Mouse (Mus musculus): ENCODE data around the gene Yod1. TPM values are rescaled to one million over a fixed set of nuclear protein-coding genes. Genes with fewer than 3 reads are reported as not detected.
A peak's percentile ranks its signal among the peaks of the same experiment; 100 is the strongest.

Yod1 gene
- 11.5 and 16.6 TPM in 2 replicates for polyA plus RNA-seq (2016; fragmentation: Nextera tagmentation; extraction: Ambion mirVana)

DNA sequence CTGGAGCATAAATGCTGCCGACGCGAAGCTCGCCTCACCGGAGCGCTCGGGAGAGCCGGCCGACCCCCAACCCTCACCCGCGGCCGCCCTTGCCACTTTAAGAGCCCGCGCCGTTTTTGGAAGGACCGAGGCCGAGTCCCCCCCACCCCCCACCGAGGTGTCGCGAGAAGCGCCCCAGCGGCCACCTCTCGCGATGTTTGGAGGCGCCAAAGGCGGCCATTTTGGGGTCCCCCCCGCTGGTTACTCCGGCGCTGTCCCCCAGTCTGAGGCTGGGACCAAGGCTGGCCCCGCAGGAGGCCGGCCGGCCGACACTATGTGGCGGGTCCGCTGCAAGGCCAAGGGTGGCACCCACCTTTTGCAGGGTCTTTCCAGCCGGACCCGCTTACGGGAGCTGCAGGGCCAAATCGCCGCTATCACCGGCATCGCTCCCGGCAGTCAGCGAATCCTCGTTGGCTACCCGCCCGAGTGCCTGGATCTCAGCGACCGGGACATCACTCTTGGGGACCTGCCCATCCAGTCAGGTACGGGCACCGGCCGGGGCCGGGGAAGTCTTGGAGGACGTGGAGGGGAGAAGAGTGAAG lies at the start of gene Yod1:
TSS of gene Yod1 (plus strand) at position 37 of the 581 bp plus-strand sequence.
- Histone ChIP-seq H3K4me3 (peak within 1 kb of the TSS; percentile 82), H3K9me3 (replicated peaks) (no peaks in the 10 kb centered on the region), H3K36me3 (peaks cover 18% of the 10 kb centered on the region), H3K27me3 (ENCODE audit: low read depth, poor library complexity, severe bottlenecking) (peaks cover 24% of the 10 kb centered on the region), H3K4me1 (peaks cover 27% of the 10 kb centered on the region), H3K27ac (replicated peaks) (peak within 1 kb of the TSS; percentile 94)
- WGBS: under 1% methylated on average over 54 of the region's 54 CpGs
- peak; percentile 90 for DNase-seq (ENCODE audit: low spot score)

- H3K36me3 ChIP-seq: no peaks in the 10 kb centered on the region
- H3K27ac ChIP-seq (replicated peaks): no peak overlapping the region
- H3K4me1 ChIP-seq: no peaks in the 10 kb centered on the region
- no peak overlapping the region for H3K4me3 ChIP-seq
- DNase-seq (ENCODE audit: low spot score): no peak
- no peaks in the 10 kb centered on the region for H3K9me3 ChIP-seq (replicated peaks)
- 83% methylated on average over 2 of the region's 2 CpGs for WGBS
- no peaks in the 10 kb centered on the region for H3K27me3 ChIP-seq (ENCODE audit: low read depth, poor library complexity, severe bottlenecking)
Observed at GRCm38 (mm10) chr1:130678551-130678950, 38.6 kb upstream of the Yod1 start.

DNA sequence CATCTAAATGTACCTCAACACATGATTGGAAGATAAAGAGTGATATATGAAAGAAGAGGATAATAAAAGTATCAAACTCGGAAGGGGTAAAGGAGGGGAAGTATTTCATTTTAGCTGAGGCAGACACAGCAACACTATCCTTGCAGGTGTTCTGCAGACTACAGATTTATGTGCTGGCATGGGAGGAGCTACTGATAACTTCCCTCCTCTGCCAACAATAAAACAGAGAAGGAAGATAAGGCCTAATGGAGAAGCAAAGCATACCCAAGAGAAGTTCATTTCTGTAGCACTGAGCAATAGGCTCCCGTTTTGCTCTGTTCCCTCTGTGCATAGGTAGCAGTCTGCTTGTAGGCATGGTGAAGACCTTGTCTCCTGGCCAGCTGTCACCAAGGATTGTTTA lies 36.1 kb upstream of the Yod1 start:
- Histone ChIP-seq H3K36me3 (no peaks in the 10 kb centered on the region), H3K27me3 (ENCODE audit: low read depth, poor library complexity, severe bottlenecking) (no peaks in the 10 kb centered on the region), H3K4me3 (no peak overlapping the region), H3K9me3 (replicated peaks) (no peaks in the 10 kb centered on the region), H3K4me1 (no peaks in the 10 kb centered on the region), H3K27ac (replicated peaks) (no peak overlapping the region)
- DNase-seq (ENCODE audit: low spot score): no peak
- WGBS: 85% methylated on average over 2 of the region's 2 CpGs

DNA sequence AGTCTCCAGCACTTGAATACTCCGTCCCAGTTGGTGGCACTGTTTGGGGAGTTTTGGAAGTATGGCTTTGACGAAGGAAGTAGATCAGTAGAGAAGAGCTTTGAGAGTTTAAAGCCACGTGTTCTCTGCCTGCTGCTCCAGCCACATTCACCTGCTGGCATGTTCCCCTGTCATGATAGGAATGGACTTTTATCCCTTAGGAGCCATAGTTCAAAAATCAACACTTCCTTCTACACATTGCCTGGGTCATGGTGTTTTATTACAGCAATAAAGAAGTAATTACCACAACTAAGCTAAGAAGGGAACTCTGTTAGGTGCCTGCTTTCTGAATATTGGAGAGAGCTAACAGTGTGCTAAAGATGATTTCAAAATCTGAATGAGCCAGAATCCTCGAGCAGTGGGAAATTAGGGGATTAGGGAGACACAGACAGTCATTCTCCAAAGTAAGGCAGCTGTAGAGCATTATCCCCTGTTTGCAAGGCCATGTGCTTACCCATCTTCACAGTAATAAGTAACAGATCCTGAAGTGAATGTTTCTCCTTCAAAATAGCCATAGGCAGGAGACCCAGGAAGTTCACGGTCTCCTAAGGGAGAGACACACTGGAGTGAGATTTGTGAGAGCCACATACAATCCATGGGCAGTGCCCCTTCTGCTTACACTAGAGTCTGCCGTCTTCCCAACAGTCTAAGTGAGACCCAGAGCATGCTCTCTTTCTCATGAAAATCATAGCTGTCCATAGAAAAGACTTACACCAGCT lies 35.3 kb upstream of the Yod1 start:
- no peaks in the 10 kb centered on the region for H3K4me1 ChIP-seq
- H3K9me3 ChIP-seq (replicated peaks): no peaks in the 10 kb centered on the region
- no peak for DNase-seq (ENCODE audit: low spot score)
- no peaks in the 10 kb centered on the region for H3K27me3 ChIP-seq (ENCODE audit: low read depth, poor library complexity, severe bottlenecking)
- WGBS: 78% methylated on average over 6 of the region's 6 CpGs
- H3K36me3 ChIP-seq: no peaks in the 10 kb centered on the region
- H3K27ac ChIP-seq (replicated peaks): no peak overlapping the region
- no peak overlapping the region for H3K4me3 ChIP-seq

DNA sequence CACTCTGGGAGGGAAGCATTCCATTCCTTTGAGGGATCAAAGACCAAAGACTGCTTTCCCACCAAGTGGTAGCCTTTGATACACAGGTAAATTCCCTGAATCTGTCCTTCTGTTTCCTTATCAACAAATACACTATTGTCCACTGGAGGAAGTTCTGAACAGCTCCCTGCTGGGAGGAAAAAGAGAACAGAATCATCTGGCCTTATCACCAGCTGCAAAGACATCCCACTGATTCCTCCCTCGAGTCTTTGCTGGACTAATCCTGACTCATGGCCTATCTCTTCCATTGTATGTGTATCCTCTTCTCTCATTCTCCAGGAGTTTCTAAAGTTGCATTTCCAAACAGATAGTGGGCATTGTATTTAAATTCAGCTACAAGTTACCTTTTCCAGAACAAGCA lies 33.2 kb upstream of the Yod1 start:
- Histone ChIP-seq H3K4me3 (no peak overlapping the region), H3K27me3 (ENCODE audit: low read depth, poor library complexity, severe bottlenecking) (no peaks in the 10 kb centered on the region), H3K4me1 (no peaks in the 10 kb centered on the region), H3K9me3 (replicated peaks) (no peaks in the 10 kb centered on the region), H3K36me3 (no peaks in the 10 kb centered on the region), H3K27ac (replicated peaks) (no peak overlapping the region)
- DNase-seq (ENCODE audit: low spot score): no peak
- WGBS: 45% methylated on average over 1 of the region's 1 CpGs

GRCm38 (mm10) chr1:130698601-130699000 lies 18.5 kb upstream of the Yod1 start:
- Histone ChIP-seq H3K27ac (replicated peaks) (no peak overlapping the region), H3K9me3 (replicated peaks) (no peaks in the 10 kb centered on the region), H3K27me3 (ENCODE audit: low read depth, poor library complexity, severe bottlenecking) (no peaks in the 10 kb centered on the region), H3K4me3 (no peak overlapping the region), H3K36me3 (peaks cover 54% of the 10 kb centered on the region), H3K4me1 (no peaks in the 10 kb centered on the region)
- 93% methylated on average over 5 of the region's 5 CpGs for WGBS
- DNase-seq (ENCODE audit: low spot score): no peak

- DNase-seq (ENCODE audit: low spot score): no peak
- Histone ChIP-seq H3K27me3 (ENCODE audit: low read depth, poor library complexity, severe bottlenecking) (no peaks in the 10 kb centered on the region), H3K9me3 (replicated peaks) (no peaks in the 10 kb centered on the region), H3K4me1 (no peaks in the 10 kb centered on the region), H3K4me3 (no peak overlapping the region), H3K27ac (replicated peaks) (no peak overlapping the region), H3K36me3 (peaks cover 54% of the 10 kb centered on the region)
- 93% methylated on average over 10 of the region's 10 CpGs for WGBS
Observed at GRCm38 (mm10) chr1:130699937-130700633, 17.0 kb upstream of the Yod1 start.

- WGBS: 92% methylated on average over 11 of the region's 11 CpGs
- H3K36me3 ChIP-seq: peaks cover 71% of the 10 kb centered on the region
- H3K27me3 ChIP-seq (ENCODE audit: low read depth, poor library complexity, severe bottlenecking): no peaks in the 10 kb centered on the region
- H3K9me3 ChIP-seq (replicated peaks): no peaks in the 10 kb centered on the region
- H3K4me1 ChIP-seq: no peaks in the 10 kb centered on the region
- DNase-seq (ENCODE audit: low spot score): no peak
- no peak overlapping the region for H3K27ac ChIP-seq (replicated peaks)
- H3K4me3 ChIP-seq: no peak overlapping the region
Observed at GRCm38 (mm10) chr1:130701976-130702375, 15.2 kb upstream of the Yod1 start.

DNA sequence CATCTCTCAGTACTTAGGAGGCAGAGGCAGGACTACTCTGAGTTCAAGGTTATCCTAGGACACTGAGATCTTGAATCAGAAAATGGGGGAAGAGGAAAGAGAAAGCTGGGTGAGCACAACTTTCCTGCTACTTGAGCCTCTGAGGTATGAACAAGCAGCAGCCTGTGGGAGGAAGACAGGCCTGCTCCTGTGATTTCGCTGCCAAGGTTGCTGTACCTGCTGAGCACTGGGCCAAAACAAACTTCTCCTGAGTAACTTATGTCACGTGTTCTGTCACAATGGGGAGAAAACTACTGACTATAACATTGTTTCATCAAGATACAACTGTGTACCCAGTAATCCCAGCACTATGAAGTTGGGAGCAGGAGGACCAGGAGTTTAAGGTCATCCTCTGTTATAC lies 13.5 kb upstream of the Yod1 start:
- H3K4me1 ChIP-seq: no peaks in the 10 kb centered on the region
- H3K36me3 ChIP-seq: peaks cover 67% of the 10 kb centered on the region
- H3K9me3 ChIP-seq (replicated peaks): no peaks in the 10 kb centered on the region
- 78% methylated on average over 2 of the region's 2 CpGs for WGBS
- no peak for DNase-seq (ENCODE audit: low spot score)
- H3K27ac ChIP-seq (replicated peaks): no peak overlapping the region
- no peaks in the 10 kb centered on the region for H3K27me3 ChIP-seq (ENCODE audit: low read depth, poor library complexity, severe bottlenecking)
- no peak overlapping the region for H3K4me3 ChIP-seq

GRCm38 (mm10) chr1:130710283-130711080 lies 6.6 kb upstream of the Yod1 start:
- Histone ChIP-seq H3K36me3 (peaks cover 27% of the 10 kb centered on the region), H3K9me3 (replicated peaks) (no peaks in the 10 kb centered on the region), H3K27me3 (ENCODE audit: low read depth, poor library complexity, severe bottlenecking) (peaks cover 23% of the 10 kb centered on the region), H3K27ac (replicated peaks) (no peak overlapping the region), H3K4me3 (no peak overlapping the region), H3K4me1 (peaks cover 6% of the 10 kb centered on the region)
- WGBS: 93% methylated on average over 22 of the region's 22 CpGs
- no peak for DNase-seq (ENCODE audit: low spot score)

DNA sequence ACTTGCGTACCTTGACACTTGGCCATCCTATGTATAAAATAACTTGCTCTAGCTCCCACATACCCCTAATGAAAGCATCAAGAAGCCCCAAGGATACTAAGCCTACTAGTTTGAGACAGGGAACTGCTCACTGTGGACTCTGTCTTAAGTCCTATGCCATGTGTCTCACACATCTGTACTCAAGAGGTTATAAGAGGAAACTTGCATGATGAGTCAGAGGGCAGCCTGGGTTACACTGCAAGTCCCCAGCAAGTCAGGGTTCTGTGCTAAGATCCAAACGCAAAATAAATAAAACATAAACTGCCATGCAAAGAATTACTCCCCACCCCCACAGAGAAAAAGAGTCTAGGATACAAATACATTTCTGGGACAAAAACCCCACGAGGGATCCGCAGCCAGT lies 3.1 kb upstream of the Yod1 start:
- Histone ChIP-seq H3K4me1 (peaks cover 23% of the 10 kb centered on the region), H3K27me3 (ENCODE audit: low read depth, poor library complexity, severe bottlenecking) (peaks cover 24% of the 10 kb centered on the region), H3K27ac (replicated peaks) (no peak overlapping the region), H3K36me3 (peaks cover 5% of the 10 kb centered on the region), H3K4me3 (no peak overlapping the region), H3K9me3 (replicated peaks) (no peaks in the 10 kb centered on the region)
- DNase-seq (ENCODE audit: low spot score): no peak
- WGBS: 78% methylated on average over 4 of the region's 4 CpGs

DNA sequence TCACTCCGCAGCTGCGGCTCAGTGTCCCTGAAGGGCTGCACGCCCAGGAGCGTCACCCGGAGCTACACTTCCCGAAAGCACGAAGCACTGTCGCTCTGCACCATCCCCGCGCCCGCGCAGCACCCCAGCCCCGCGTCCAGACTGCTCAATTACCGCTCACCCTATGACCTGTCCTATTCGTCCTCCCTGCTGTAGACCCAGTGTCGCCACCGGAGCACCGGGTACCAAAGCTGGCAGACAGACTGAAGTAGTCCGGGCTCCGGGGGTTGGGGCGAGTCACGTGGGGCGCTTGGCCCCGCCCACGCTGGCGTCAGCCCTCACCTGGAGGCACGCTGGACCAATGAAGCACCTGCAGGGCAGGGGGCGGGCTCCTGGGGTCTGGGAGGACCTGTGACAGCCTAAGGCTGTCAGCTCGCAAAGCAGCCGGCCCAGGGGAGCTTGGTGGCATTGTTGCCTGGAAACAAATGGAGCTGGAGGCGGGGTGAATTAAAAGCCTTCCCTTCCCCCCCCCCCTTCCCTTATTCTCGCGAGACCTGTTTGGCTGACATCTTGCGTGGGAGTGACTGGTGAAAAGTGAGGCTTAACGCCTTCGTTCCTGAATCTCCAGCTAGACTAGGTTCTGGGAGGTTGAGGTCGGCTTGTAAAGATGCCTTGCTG lies 1.4 kb upstream of the Yod1 start, which contains the start of gene Gm29427:
TSS of gene Gm29427 (minus strand) at position 239 of the 657 bp plus-strand sequence.
- Histone ChIP-seq H3K4me1 (peaks cover 27% of the 10 kb centered on the region), H3K36me3 (peaks cover 16% of the 10 kb centered on the region), H3K9me3 (replicated peaks) (no peaks in the 10 kb centered on the region), H3K27ac (replicated peaks) (peak within 1 kb of the TSS; percentile 94), H3K27me3 (ENCODE audit: low read depth, poor library complexity, severe bottlenecking) (peaks cover 24% of the 10 kb centered on the region), H3K4me3 (peak within 1 kb of the TSS; percentile 82)
- DNase-seq (ENCODE audit: low spot score): peak; percentile 83
- WGBS: 1% methylated on average over 38 of the region's 38 CpGs

Data from midbrain, embryonic 10.5 days (tissue).